Mouse (Mus musculus) fibroblast of lung, adult 2 months (primary cell): ENCODE results near the gene Pgpep1.

Experiments used
- DNase-seq: peaks from one replicate; pipeline ENCODE4 v3.0.0-alpha.2; 2011; ENCODE audit warnings: low read depth

The Pgpep1 gene

GRCm38 (mm10) chr8:70660273-70660725, at the start of gene Pgpep1:
Gene Pgpep1, minus strand, starts transcription at chr8:70660388.
- no peak for DNase-seq

- no peak for DNase-seq
Measured at GRCm38 (mm10) chr8:70709794-70710193, 49.6 kb upstream of the Pgpep1 start.

GRCm38 (mm10) chr8:70708281-70708680, 48.1 kb upstream of the Pgpep1 start:
- no peak for DNase-seq

GRCm38 (mm10) chr8:70703287-70703686, 43.1 kb upstream of the Pgpep1 start, which contains the start of gene Iqcn:
Gene Iqcn, plus strand, starts transcription at chr8:70703457.
- DNase-seq = no peak

GRCm38 (mm10) chr8:70702842-70703182, 42.6 kb upstream of the Pgpep1 start:
- peak; percentile 93 for DNase-seq

- no peak for DNase-seq
Measured at GRCm38 (mm10) chr8:70701982-70702841, 42.0 kb upstream of the Pgpep1 start.

GRCm38 (mm10) chr8:70701048-70701981, 41.1 kb upstream of the Pgpep1 start:
- DNase-seq = no peak

- peak; percentile 80 for DNase-seq
Measured at GRCm38 (mm10) chr8:70700555-70700922, 40.4 kb upstream of the Pgpep1 start.

GRCm38 (mm10) chr8:70699834-70700554, 39.8 kb upstream of the Pgpep1 start:
- DNase-seq = no peak

- DNase-seq = no peak
Measured at GRCm38 (mm10) chr8:70699116-70699833, 39.1 kb upstream of the Pgpep1 start.

GRCm38 (mm10) chr8:70698310-70699109, 38.3 kb upstream of the Pgpep1 start, which contains the start of gene Jund:
Gene Jund, plus strand, starts transcription at chr8:70698949.
- DNase-seq = peak; percentile 95

GRCm38 (mm10) chr8:70697366-70698250, 37.4 kb upstream of the Pgpep1 start:
- DNase-seq = no peak

- DNase-seq = no peak
Measured at GRCm38 (mm10) chr8:70696946-70697345, 36.8 kb upstream of the Pgpep1 start.

GRCm38 (mm10) chr8:70696019-70696885, 36.1 kb upstream of the Pgpep1 start:
- DNase-seq = no peak

GRCm38 (mm10) chr8:70695318-70696018, 35.3 kb upstream of the Pgpep1 start:
- no peak for DNase-seq

- no peak for DNase-seq
Measured at GRCm38 (mm10) chr8:70693636-70694035, 33.4 kb upstream of the Pgpep1 start.

GRCm38 (mm10) chr8:70691727-70692231, 31.6 kb upstream of the Pgpep1 start:
- DNase-seq = no peak

GRCm38 (mm10) chr8:70691230-70691629, 31.0 kb upstream of the Pgpep1 start:
- no peak for DNase-seq
